Mouse (Mus musculus) myocyte (in vitro differentiated cells): ENCODE measurements around the gene Foxk1.

Experiments used
- CEBPB ChIP-seq: IDR thresholded peaks from 2 replicates; pipeline ENCODE4 v1.6.1; 2011; ENCODE audit warnings: mild to moderate bottlenecking, moderate library complexity; ENCODE audit not compliant: poor library complexity, insufficient read depth, severe bottlenecking
- E2F4 ChIP-seq: IDR thresholded peaks from one replicate; pipeline ENCODE4 v1.6.1; 2011; ENCODE audit warnings: mild to moderate bottlenecking, control low read depth, moderate library complexity; ENCODE audit not compliant: insufficient read depth
- MAX ChIP-seq: IDR thresholded peaks from one replicate; pipeline ENCODE4 v1.6.1; 2011; ENCODE audit warnings: low read depth, mild to moderate bottlenecking, control low read depth
- MYOG ChIP-seq, 3 experiments: IDR thresholded peaks; one replicate each; pipeline ENCODE4 v1.6.1; 2011; ENCODE audit warnings: control low read depth in 2 of 3, low read depth in 2 of 3, mild to moderate bottlenecking in 2 of 3; ENCODE audit not compliant: insufficient read length in 2 of 3, control insufficient read depth in 1 of 3, insufficient read depth in 1 of 3
- POLR2A ChIP-seq: IDR thresholded peaks from one replicate; pipeline ENCODE4 v1.6.1; 2011; ENCODE audit warnings: low read depth, mild to moderate bottlenecking, control low read depth, moderate library complexity; ENCODE audit not compliant: insufficient read length
- POLR2AphosphoS2 ChIP-seq: IDR thresholded peaks from one replicate; pipeline ENCODE4 v1.6.1; 2011; ENCODE audit warnings: low read depth, control low read depth; ENCODE audit not compliant: insufficient read length
- REST ChIP-seq: IDR thresholded peaks from one replicate; pipeline ENCODE4 v1.6.1; 2011; ENCODE audit warnings: mild to moderate bottlenecking, control low read depth, moderate library complexity; ENCODE audit not compliant: insufficient read depth, insufficient read length
- TCF12 ChIP-seq: IDR thresholded peaks from one replicate; pipeline ENCODE4 v1.6.1; 2011; ENCODE audit warnings: mild to moderate bottlenecking, control low read depth; ENCODE audit not compliant: poor library complexity, insufficient read depth, severe bottlenecking
- TCF3 ChIP-seq: IDR thresholded peaks from one replicate; pipeline ENCODE4 v1.6.1; 2011; ENCODE audit warnings: low read depth, control low read depth; ENCODE audit not compliant: insufficient read length
- USF1 ChIP-seq: IDR thresholded peaks from one replicate; pipeline ENCODE4 v1.6.1; 2011; ENCODE audit warnings: low read depth, mild to moderate bottlenecking, control low read depth, moderate library complexity

DNA sequence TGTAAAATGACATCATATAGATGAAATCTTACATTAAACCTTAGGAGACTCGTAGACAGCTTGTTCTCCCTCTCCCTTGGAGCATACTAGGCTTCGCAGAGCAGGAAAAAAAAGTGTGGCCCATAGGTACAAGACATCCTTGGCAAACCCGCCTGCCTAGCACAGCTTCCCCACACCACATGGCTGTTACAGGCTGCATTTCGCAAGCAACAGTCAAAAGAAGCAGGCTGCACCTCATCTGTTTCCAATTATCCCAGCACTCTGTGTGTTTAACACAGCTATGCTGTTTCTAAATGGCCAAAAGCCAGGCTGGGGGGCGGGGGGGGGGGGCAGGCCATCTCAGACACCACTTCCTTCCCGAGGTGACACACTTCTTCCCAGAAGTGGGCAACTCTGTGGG, 20.8 kb upstream of the Foxk1 start:
- TF ChIP-seq CEBPB (peak; percentile 79), POLR2A (no peak), MAX (no peak), USF1 (no peak), E2F4 (no peak), TCF12 (no peak), REST (no peak), TCF3 (no peak), POLR2AphosphoS2 (no peak), MYOG (IDR thresholded peaks at IDR 0.05; ENCODE audit: control insufficient read depth in 1 of 3, insufficient read depth in 1 of 3, insufficient read length in 2 of 3, low read depth in 2 of 3) (no peak)
